Mouse (Mus musculus) kidney, adult 9 months (tissue): Measurements from ENCODE around the gene Krt5.
A peak's percentile ranks its signal among the peaks of the same experiment; 100 is the strongest.
"Not testable (repeated sequence)": the region's sequence is repeated elsewhere in the genome, so short reads cannot be mapped to it uniquely, and the experiment has no call there.

Experiments
- DNase-seq: peaks from one replicate; pipeline ENCODE4 v3.0.0; 2022

Gene Krt5

DNA sequence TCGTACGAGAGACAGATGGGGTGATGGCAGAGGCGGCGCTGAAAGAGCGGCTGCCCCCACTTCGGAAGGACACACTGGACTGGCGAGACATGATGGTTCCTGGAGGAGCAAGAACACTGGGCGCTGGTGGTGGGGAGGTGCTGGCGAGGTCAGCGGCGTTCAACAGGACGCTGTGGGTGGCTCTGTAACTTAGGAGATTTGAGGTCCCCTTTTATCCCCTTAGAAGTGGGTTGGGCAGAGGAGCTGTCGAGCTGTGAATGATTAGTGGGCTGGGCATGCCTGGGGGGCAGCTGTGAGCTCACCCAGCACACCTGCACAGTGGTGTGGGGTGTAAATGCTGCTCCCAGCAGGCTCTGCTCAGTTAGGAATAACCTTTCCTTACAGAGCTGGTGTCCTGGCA, at the start of gene Krt5:
Gene Krt5 (minus strand): TSS at position 179 of the 400 bp plus-strand sequence.
- DNase-seq: no peak

DNA sequence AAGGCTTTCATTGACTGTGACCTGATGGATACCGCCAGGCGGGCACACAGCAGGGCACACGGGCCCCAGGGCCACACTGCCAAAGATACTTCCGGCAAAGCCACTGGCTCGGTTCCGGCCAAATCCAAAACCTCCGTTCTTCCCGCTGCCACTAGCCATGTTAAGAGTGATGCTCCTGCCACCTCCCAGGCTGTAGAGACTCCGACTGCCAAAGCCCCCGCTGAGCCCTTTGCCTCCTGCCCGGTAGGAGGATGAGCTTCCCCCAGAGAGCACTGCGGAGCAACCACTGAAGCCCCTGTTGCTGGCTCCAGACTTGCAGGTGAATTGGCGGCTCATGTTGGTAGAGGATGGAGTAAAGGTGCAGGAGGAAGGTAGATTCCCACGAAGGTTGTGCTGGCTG, 30.0 kb upstream of the Krt5 start, which contains the start of gene Krt71:
Gene Krt71 (minus strand): TSS at position 399 of the 400 bp plus-strand sequence.
- DNase-seq: no peak

DNA sequence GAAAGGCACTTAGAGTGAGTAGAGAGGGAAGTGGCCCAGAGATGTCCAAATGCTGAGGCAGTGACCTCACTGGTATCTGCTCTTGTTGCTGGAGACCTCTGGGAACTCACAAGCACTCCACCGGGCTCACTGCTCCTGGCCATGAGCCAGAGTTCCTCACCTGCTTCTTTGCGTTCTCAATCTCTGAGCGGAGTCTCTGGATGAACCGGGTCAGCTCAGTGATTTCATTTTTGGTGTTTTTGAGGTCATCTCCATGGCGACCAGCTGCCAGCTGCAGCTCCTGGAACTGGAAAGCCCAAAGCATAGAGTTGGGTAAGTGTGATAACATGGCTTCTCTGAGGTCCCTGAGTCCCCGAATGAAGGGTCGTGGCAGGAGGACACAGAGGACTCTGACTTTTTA, 25.1 kb upstream of the Krt5 start:
- no peak for DNase-seq

DNA sequence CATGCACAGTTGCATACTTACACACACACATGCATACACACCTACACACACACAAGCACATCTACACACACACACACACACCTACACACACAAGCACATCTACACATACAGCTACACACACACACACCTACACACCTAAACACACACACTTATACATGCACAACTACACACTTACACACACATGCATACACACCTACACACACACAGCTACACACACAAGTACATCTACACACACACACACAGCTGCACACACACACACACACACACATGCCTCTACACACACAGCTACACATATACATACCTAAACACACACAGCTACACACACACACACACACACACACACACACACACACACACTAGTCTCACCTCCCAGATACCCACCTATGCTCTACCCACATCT, 18.0 kb upstream of the Krt5 start:
- no peak for DNase-seq

DNA sequence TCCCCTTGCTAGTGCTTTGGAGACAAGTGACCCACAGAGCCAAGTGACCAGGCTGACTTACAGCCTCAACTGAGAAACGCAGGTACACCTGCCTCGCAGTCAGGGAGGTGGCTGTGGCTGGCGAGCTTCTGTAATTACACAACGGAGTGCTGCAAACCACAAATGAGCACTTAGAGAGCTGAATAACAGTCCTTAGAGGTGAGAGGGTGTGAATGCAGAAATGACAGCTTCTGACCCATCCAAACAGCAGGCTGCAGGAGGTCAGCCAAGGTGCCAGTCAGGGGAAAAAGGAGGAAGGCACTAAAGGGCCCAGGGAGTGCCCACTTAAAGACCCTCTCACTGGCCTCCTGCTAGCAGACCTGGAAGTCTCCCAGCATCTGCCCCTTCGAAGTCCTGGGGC, 12.0 kb upstream of the Krt5 start:
- DNase-seq: no peak

DNA sequence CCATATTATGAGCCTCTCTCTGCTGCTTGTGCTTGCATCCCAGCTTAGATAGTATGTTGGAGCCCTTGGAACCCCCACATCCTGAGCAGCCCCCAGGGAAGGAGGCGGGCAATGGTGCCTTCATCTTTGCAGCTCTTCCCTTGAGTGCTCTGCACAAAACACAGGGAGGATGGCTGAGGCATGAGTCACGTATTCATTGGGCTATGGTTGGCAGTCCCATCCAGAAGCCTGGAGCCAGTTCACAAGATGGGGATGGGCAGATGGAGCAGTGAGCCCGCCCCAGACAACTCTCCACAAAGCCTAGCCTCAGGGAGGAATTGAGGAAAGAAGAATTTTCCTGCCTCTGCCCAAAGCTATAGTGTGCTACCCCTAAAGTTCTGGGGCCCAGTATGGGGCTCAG, 3.1 kb upstream of the Krt5 start:
- no peak for DNase-seq

DNA sequence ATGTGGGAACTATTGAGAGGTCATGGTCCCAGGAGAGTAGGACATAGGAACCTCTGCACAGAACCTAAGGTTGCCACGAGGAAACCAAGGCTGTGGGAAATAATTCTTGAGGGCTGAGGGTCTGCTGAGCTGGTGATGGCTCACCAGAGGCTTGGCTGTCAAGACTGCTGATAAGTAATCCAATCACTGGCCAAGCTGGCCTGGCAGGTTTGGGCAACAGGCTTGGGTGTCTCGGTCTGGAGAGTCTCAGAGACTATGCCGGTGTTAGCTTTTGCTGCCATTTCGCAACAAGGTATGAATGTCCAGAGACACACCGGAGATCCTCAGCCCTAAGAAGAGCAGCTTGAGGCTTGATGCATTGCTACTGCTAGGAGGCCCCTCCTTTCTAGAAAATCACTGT, 1.7 kb upstream of the Krt5 start:
- DNase-seq: no peak

DNA sequence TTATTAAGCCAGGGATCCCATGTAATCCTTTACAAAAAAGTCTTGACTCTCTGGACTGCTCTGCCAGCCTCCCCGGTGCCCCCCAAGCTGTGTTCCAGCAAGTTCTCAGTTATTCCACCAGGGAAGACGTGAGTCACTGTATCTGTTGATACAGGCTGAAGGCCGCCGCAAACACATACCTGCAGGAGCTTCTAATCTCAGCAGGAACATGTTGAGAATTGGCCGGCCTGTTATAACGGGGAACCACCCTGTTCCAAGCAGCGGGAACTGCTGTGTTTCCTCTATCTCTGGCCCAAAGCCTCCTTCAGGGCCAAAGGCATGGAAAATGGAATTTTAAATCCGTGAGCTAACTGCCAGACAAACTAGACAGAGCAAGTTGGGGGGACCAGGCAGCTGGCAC, 1.0 kb upstream of the Krt5 start:
- DNase-seq: no peak

DNA sequence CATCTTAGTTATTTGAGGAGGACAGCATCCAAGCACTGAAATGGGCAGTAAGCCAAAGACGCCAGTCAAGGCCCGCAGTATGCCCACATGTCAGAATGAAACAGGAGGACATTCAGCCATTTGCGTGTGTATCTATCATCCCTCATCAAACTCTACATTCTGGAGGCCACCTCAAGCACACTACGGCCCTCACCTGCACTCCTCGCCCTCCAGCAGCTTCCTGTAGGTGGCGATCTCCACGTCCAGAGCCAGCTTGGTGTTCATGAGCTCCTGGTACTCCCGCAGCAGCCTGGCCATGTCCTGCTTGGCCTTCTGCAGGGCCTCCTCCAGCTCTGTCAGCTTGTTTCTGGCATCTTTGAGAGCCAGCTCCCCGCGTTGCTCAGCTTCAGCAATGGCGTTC, 4.0 kb downstream of the Krt5 start:
- DNase-seq: no peak

DNA sequence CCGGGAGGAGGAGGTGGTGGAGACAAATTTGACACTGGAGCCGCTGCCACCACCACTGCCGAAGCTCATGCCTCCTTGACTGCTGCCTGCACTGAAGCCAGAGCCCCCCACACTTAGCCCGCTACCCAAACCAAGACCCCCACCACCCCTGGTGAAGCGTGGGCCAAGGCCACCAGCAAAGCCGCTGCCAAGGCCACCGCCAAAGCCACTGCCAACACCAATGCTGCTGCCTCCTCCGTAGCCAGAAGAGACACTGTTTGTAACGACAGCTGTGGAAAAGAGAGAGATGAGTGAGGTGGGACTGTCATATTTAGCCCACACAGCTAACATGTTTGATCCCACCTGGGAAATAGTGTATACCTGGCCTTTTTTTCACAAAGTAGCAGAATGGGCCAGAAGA, 5.2 kb downstream of the Krt5 start:
- DNase-seq: no peak

DNA sequence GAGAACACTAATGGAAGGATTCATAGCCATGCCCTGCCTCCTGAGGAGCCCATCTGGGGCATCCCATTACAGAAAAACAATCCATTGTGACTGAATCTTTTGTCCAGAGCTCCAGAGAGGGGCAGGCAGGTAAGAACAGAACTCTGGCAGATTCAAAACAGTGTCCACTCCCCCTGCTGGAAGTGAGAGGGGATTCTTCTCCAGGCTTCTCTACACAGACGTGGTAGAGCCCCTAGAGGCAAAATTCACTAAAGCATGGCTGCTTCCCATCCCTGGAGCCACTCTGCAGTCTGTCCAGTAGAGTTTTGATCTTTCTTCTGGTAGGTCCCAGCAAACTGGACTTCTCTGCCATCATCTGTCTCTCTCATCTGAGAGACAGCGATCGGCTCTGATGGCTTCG, 8.6 kb downstream of the Krt5 start:
- DNase-seq: peak; percentile 13

DNA sequence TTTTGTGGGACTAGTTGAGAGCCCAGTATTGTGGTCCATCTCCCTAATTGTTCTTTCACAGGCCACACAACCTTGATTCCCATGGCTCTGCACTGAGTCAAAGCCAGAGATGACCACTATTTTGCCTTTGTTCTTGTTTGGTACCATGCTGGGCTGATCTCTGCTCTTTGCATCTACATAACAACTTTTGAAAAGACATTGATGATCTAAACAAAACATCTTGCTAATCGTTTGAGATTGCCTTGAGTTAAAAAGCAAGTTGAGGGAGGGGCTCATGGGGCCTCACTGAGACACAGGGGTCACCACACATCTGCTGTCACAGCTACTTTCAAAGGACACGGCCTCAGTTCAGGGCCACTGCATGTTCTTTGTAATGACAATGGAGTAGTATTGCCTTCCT, 10.3 kb downstream of the Krt5 start:
- DNase-seq: no peak

DNA sequence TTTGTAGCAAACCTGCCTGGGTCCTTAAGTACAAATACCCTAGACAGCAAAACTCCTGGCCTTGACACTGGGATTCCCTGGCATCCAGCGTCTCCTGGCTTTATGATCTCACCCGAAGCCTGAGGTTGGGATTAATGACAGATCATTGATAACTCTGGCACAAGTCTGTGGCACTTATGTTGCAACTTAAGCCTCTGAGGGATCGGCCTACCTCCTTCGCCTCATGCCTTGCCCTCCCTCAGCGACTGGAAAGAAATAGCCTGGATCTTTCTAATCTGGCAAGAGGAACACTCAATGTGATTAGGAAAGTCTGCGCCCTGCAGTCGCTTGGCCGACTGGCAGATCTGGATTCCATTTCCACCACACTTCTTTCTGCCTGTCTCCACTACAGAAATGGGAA, 12.8 kb downstream of the Krt5 start:
- DNase-seq: no peak

DNA sequence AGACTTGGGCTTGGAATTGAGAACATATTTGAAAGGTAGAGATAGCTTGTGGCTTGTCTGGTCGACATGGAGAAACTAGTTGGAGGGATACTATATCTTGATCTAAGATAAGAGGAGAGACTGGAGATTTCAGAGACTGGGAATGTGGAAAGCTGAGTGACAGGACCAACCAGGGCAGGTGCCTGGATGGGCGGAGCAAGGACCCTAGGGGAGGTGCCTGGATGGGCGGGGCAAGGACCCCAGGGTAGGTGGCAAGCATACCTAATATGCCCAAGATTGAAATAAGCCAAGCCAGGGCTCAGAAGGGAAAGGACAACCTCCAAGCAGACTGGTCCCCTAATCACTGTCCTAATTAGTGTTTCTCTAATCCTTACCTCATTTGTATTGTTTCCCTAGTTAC, 13.5 kb downstream of the Krt5 start:
- DNase-seq: no peak

DNA sequence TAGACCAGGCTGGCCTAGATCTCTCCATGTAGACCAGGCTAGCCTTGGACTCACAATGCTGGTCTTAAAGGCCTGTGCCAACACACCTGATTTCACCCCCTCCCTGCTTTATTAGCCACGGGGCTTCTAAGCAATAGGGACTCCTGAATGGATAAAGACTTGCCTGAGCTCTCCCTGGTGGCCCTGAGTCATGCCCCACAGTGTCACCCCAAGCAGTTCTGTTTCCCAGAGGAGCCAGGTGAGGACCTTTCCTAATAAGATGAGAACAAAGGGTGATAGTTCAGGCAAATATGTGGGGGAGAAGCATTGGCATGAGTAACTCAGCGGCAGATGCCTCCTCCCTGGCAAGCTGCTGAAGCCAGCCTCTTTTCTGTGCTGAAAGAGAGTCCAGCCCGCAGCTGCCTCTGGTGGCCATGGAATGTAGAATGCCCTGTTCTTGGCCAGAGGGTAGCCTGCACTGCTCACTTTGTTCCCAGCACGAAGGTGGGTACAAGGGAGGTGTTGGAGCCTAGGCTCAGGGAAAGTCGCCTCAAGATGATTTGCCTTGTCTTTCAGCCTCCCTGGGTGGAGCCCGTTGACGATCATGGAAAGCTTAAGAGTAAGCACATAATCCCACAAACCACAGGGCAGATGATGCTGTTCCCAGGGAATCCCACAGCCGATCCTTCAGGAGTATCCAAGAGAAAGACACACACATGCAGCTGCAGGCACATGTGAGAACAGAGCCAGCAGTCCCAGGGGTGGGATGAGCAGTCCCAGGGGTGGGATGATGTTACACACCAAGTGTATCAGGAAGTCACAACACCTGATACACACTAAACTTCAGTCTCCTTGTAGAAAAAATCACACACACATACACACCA, 15.1 kb downstream of the Krt5 start:
- no peak for DNase-seq

DNA sequence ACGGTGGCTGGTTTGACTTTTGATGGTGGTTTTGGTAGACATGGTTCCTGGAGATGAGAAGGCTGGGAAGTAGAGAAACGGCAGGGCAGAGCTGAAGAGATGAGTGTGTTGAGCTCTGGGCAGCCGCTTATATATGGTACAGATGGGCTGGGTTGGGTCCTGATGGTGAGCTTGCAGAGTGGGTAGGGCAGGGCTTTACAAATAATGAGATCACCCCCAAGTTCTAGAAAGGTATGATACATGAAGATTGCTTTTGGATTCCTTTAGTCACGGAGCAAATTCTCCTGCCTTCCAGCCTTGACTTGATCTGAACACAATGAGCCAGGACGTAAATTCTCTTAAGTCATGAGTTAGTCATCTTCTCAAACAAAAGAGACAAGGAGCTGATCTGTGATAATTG, 18.5 kb downstream of the Krt5 start, which contains the start of gene Krt6a:
Gene Krt6a (minus strand): TSS at position 101 of the 400 bp plus-strand sequence.
- no peak for DNase-seq

DNA sequence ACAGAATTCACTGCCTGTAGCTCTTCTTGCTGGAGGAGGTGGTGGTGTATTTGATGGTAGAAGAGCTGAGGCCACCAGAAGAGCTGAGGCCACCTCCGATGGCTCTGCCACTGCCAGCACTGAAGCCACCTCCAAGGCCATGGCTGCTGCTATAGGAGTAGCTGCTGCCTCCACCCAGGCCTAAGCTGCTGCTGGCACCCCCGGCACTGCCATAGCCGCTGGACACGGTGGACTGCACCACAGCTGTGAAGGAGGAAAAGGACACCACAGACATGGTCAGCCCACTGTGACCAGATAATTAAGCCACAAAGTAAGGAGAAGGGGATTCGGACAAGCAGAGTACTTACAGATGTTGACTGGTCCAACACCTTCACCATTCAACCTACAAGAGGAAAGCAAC, 22.2 kb downstream of the Krt5 start:
- DNase-seq: not testable (repeated sequence)

DNA sequence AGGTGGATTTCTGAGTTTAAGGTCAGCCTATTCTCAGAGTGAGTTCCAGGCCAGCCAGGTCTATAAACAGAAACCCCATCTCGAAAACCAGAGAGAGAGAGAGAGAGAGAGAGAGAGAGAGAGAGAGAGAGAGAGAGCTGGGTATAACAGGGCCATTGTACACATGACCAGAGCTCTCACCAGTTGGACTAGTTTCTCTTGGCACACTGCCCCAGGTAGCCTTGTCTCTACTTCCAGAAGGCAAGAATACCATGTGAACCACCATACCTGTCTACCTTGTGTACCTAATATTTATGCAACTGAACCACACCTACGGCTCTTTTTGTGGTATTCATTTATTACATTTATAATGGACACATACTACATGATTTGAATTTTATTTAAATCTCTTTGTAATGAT, 24.5 kb downstream of the Krt5 start:
- no peak for DNase-seq

DNA sequence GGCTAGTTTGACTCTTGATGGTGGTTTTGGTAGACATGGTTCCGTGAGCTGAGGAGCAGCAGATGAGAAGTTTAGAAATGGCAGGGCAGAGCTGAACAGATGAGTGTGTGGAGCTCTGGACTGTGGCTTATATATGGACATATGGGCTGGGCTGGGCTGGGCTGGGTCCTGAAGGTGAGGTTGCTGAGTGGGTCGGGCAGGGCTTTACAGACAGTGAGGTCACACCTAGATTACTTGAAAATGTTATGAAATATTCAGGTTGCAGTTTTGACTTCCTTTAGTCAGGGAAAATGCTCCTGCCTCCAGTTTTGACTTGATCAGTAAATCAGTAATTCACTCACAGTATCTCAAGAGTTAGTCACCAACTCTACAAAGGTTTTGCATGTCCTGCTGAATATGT, 32.5 kb downstream of the Krt5 start, which contains the start of gene Krt6b:
Gene Krt6b (minus strand): TSS at position 101 of the 400 bp plus-strand sequence.
- no peak for DNase-seq

DNA sequence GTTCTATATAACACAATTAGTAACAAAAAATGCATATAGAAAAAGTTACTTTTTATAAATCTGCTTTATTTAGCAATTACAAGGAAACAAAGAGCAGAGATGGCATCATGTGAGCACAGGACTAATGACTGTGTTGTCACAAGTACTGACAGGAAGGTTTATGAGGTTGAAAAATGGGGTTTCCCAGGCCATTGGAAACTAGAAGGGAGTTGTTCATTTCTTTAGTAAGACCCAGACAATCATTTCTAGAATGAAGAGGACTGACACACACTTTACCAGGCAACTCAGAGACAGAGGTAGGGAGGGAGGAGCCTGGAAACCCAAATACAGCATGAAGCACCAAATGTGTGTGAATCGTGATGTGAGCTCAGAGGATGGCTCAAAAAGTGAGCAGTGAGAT, 36.7 kb downstream of the Krt5 start:
- no peak for DNase-seq
